Mouse (Mus musculus): ENCODE measurements around the gene Lrrc9.
A peak's percentile ranks its signal among the peaks of the same experiment; 100 is the strongest.

Gene Lrrc9

GRCm38 (mm10) chr12:72441839-72442576, at the start of gene Lrrc9:
TSS of gene Lrrc9 (plus strand) at chr12:72441866.
- peak; percentile 19 for DNase-seq (ENCODE audit: low read depth, low spot score)

GRCm38 (mm10) chr12:72393046-72393805, 48.4 kb upstream of the Lrrc9 start:
- no peak for DNase-seq (ENCODE audit: low read depth, low spot score)

- DNase-seq (ENCODE audit: low read depth, low spot score), result no peak
These were observed 36.6 kb upstream of the Lrrc9 start for GRCm38 (mm10) chr12:72405031-72405430.

GRCm38 (mm10) chr12:72407146-72407545, 34.5 kb upstream of the Lrrc9 start:
- no peak for DNase-seq (ENCODE audit: low read depth, low spot score)

GRCm38 (mm10) chr12:72407721-72408110, 34.0 kb upstream of the Lrrc9 start:
- DNase-seq (ENCODE audit: low read depth, low spot score), result no peak

- peak; percentile 14 for DNase-seq (ENCODE audit: low read depth, low spot score)
These were observed 33.4 kb upstream of the Lrrc9 start for GRCm38 (mm10) chr12:72408111-72408891.

- DNase-seq (ENCODE audit: low read depth, low spot score), result no peak
These were observed 32.7 kb upstream of the Lrrc9 start, which contains the start of gene Rtn1 for GRCm38 (mm10) chr12:72408954-72409353. TSS of gene Rtn1 (minus strand) at chr12:72409054.

- DNase-seq (ENCODE audit: low read depth, low spot score), result peak; percentile 25
These were observed 23.9 kb upstream of the Lrrc9 start for GRCm38 (mm10) chr12:72417762-72418161.

GRCm38 (mm10) chr12:72422681-72423080, 19.0 kb upstream of the Lrrc9 start:
- no peak for DNase-seq (ENCODE audit: low read depth, low spot score)

GRCm38 (mm10) chr12:72427722-72428126, 13.9 kb upstream of the Lrrc9 start:
- DNase-seq (ENCODE audit: low read depth, low spot score), result peak; percentile 70

GRCm38 (mm10) chr12:72432209-72432608, 9.5 kb upstream of the Lrrc9 start:
- no peak for DNase-seq (ENCODE audit: low read depth, low spot score)

- no peak for DNase-seq (ENCODE audit: low read depth, low spot score)
These were observed 8.3 kb upstream of the Lrrc9 start for GRCm38 (mm10) chr12:72433241-72433865.

GRCm38 (mm10) chr12:72437676-72438341, 3.9 kb upstream of the Lrrc9 start:
- no peak for DNase-seq (ENCODE audit: low read depth, low spot score)

- no peak for DNase-seq (ENCODE audit: low read depth, low spot score)
These were observed 2.6 kb upstream of the Lrrc9 start for GRCm38 (mm10) chr12:72438961-72439480.

- DNase-seq (ENCODE audit: low read depth, low spot score), result no peak
These were observed 12.3 kb downstream of the Lrrc9 start for GRCm38 (mm10) chr12:72453941-72454340.

GRCm38 (mm10) chr12:72461191-72461893, 19.7 kb downstream of the Lrrc9 start:
- DNase-seq (ENCODE audit: low read depth, low spot score), result peak; percentile 34

GRCm38 (mm10) chr12:72461894-72462530, 20.3 kb downstream of the Lrrc9 start:
- DNase-seq (ENCODE audit: low read depth, low spot score), result peak; percentile 83

GRCm38 (mm10) chr12:72465826-72466501, 24.3 kb downstream of the Lrrc9 start:
- DNase-seq (ENCODE audit: low read depth, low spot score), result no peak

GRCm38 (mm10) chr12:72467269-72467668, 25.6 kb downstream of the Lrrc9 start:
- DNase-seq (ENCODE audit: low read depth, low spot score), result no peak

Data from CD4-positive, CD25-positive, alpha-beta regulatory T cell, adult 2 months (primary cell).